Mouse (Mus musculus) cerebellum, adult 9-11 months (tissue): ENCODE measurements around the gene Jmjd7.

ENCODE experiments used
- DNase-seq: peaks from one replicate; pipeline ENCODE4 v3.0.0; 2022

The Jmjd7 gene

GRCm38 (mm10) chr2:120026984-120027949 is at the start of gene Jmjd7, which contains the start of gene Gm28042:
TSS of gene Jmjd7 (plus strand) at chr2:120027483.
TSS of gene Gm28042 (plus strand) at chr2:120027493.
- peak; percentile 89 for DNase-seq

DNA sequence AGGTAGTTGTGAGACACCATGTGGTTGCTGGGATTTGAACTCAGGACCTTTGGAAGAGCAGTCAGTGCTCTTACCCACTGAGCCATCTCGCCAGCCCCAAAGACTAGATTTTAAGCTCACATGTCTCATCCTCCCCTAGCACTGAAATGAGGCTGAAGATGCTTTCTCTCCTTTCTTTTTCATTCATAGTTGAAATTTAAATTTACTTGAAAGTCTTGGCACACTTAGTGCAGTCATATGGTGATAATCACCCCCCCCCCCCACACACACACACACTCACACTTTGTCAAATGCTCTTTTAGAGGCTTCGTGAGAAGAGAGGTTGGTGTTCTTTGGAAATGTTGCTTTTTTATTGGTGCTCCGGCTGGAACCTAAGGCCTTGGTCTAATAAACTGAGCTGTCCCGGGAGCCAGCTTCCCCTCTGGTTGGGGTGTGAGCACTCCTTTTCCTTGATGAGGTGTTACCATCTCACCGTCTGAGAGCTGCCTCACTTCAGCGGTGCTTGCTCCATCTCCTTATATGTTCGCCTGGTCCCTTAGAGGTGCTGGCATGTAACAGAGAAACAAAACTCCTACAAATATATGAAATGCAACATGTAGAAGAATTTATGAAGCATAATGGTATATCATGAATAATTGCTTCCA is 46.8 kb upstream of the Jmjd7 start:
- no peak for DNase-seq

DNA sequence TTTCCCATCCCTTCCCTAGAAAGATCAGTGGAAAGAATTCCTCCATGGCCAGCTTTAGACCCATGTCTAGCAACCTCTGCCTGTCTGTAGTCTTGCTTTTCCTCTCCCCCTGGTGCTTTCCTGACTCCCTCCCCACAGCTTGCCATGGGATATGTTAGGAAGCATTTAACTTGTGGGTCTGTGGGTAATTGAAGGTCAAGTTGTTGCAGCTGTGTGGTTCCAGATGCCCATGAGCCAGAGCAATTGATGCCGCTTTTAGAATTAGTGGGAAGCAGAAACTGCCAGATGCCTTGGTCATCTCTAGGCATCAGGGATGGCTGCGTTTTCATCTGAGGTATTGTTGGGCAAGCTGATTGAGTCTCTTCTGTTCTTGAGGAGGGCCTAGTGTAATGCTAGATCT is 45.7 kb upstream of the Jmjd7 start:
- no peak for DNase-seq

GRCm38 (mm10) chr2:119985871-119986270 is 41.4 kb upstream of the Jmjd7 start:
- no peak for DNase-seq

- no peak for DNase-seq
These were observed 40.9 kb upstream of the Jmjd7 start for GRCm38 (mm10) chr2:119986369-119986768.

DNA sequence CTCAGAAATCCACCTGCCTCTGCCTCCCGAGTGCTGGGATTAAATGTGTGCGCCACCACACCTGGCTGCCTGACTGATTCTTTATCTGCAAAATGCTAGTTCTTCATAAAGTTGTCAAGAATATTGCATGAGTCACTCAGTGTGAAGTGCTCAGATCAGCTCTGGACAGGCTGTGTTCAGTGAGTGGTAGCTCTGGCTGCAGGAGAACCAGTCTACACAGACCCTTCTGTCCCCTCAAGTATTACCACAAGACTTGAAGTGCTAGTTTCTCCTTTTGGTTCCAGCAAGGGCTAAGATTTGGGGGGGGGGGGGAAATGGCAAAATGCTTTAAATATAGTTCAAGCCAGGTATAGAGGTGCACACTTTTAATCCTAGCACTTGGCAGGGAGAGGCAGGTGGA is 39.8 kb upstream of the Jmjd7 start:
- DNase-seq = no peak

GRCm38 (mm10) chr2:119988952-119989351 is 38.3 kb upstream of the Jmjd7 start:
- no peak for DNase-seq

- DNase-seq = no peak
These were observed 36.4 kb upstream of the Jmjd7 start for GRCm38 (mm10) chr2:119990881-119991280.

- DNase-seq = no peak
These were observed 34.9 kb upstream of the Jmjd7 start for GRCm38 (mm10) chr2:119992349-119992748.

- no peak for DNase-seq
These were observed 33.8 kb upstream of the Jmjd7 start for GRCm38 (mm10) chr2:119993515-119993914.

DNA sequence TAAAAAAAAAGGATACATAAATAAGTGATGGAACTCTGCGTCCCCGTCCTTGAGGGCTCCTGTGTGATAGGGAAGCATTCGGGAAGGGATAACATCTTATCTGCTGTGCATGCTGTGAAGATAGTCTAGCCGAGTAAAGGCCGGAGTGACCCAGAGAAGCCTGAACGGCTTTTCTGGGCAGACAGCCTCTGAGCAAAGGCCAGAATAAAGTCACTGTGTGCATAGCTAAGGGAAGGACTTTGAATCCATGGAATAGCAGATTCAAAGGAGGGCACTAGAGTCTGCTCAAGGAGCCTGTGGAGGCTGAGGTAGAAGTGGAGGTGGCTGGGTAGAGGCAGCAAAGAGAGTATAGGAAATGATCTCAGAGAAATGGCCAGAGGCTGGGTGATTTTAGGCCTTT is 32.4 kb upstream of the Jmjd7 start:
- DNase-seq = no peak

- DNase-seq = no peak
These were observed 31.6 kb upstream of the Jmjd7 start for GRCm38 (mm10) chr2:119995391-119996281.

- DNase-seq = no peak
These were observed 29.9 kb upstream of the Jmjd7 start for GRCm38 (mm10) chr2:119997354-119997753.

GRCm38 (mm10) chr2:119999731-120000130 is 27.6 kb upstream of the Jmjd7 start:
- DNase-seq = no peak

GRCm38 (mm10) chr2:120000882-120001584 is 26.2 kb upstream of the Jmjd7 start:
- no peak for DNase-seq

GRCm38 (mm10) chr2:120001956-120002355 is 25.3 kb upstream of the Jmjd7 start:
- no peak for DNase-seq

GRCm38 (mm10) chr2:120003970-120004369 is 23.3 kb upstream of the Jmjd7 start:
- no peak for DNase-seq

DNA sequence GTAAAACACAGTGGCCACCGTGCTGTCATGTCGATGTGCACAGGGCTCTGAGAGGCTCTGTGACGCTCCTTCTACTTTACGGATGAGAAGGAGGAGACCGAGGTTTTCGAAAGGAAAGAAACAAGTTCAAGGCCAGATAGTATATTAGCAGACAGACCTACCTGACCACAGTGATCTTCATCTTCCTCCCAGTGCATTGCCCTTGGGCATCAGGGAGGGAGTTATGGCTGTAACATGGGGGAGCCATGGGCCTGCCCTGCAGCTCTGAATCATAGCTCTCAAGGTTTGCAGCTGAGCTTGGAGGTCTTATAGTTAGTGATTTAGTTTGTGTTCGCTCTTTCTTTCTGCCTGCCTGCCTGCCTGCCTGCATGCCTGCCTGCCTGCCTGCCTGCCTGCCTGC is 20.6 kb upstream of the Jmjd7 start:
- DNase-seq = no peak

- DNase-seq = no peak
These were observed 19.5 kb upstream of the Jmjd7 start for GRCm38 (mm10) chr2:120007680-120008210.

DNA sequence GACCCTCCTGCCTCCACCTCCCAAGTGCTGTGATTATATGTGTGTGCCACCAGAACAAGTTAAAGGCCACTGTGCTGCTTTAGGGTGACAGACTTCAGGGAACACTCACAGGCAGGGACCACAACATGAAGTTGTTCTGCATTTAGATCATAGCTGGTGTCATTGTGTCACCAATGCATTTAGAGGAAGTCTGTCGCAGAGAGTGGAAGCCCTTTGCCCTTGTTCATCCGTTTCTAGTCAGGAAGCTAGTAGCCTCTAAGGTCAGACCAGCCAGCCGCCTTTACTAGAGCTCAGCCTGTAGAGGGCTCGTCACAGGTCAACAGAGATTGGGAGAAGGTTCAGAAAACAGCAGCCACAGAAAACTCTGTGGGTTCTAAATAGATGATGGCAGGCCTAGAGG is 18.6 kb upstream of the Jmjd7 start:
- DNase-seq = no peak

- DNase-seq = peak; percentile 62
These were observed 15.7 kb upstream of the Jmjd7 start for GRCm38 (mm10) chr2:120011462-120012200.
